Mouse (Mus musculus) megakaryocyte, embryonic 14.5 days (primary cell): Measurements from ENCODE around the gene Ckap4.

Source experiments
- FLI1 ChIP-seq: IDR thresholded peaks from 2 replicates; pipeline ENCODE4 v1.6.1; 2012; ENCODE audit warnings: low read length, inconsistent platforms, mixed read lengths
- GATA1 ChIP-seq: IDR thresholded peaks from 3 replicates; pipeline ENCODE4 v1.6.1; 2012; ENCODE audit warnings: mixed read lengths, low read length, inconsistent platforms, borderline replicate concordance

DNA sequence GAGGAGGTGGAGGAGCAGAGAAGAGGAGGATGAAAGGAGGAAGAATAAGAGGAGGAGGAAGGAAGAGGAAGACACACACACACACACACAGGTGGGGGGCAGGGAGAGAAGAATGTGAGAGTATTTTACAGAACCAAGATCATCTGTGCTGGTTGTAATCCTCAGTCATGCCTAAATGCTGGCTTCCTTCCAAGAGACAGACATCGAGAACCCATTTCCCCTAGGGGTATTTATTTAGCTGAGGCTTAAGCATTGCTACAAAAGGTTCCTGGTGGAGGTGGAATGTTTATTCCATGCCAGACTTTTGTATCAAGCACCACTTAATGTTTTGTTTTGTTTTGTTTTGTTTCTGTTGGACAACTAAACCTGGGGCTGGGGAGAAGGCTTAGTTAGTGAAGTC lies 49.2 kb downstream of the Ckap4 start:
- TF ChIP-seq GATA1 (no peak), FLI1 (no peak)
